Mouse (Mus musculus): Measurements from ENCODE around the gene Slc44a4.
"Not testable (repeated sequence)": the region's sequence is repeated elsewhere in the genome, so short reads cannot be mapped to it uniquely, and the experiment has no call there.

The Slc44a4 gene

GRCm38 (mm10) chr17:34899053-34899889, 15.0 kb upstream of the Slc44a4 start:
- DNase-seq (ENCODE audit: low spot score): no peak

- DNase-seq (ENCODE audit: low spot score): no peak
These were observed 14.4 kb upstream of the Slc44a4 start for GRCm38 (mm10) chr17:34899890-34900243.

GRCm38 (mm10) chr17:34900826-34901225, 13.4 kb upstream of the Slc44a4 start:
- not testable (repeated sequence) for DNase-seq (ENCODE audit: low spot score)

GRCm38 (mm10) chr17:34901948-34902347, 12.3 kb upstream of the Slc44a4 start:
- not testable (repeated sequence) for DNase-seq (ENCODE audit: low spot score)

- no peak for DNase-seq (ENCODE audit: low spot score)
These were observed 11.4 kb upstream of the Slc44a4 start for GRCm38 (mm10) chr17:34902895-34903294.

GRCm38 (mm10) chr17:34910982-34911381, 3.3 kb upstream of the Slc44a4 start:
- DNase-seq (ENCODE audit: low spot score): no peak

GRCm38 (mm10) chr17:34911945-34912351, 2.3 kb upstream of the Slc44a4 start:
- peak; percentile 82 for DNase-seq (ENCODE audit: low spot score)

GRCm38 (mm10) chr17:34915410-34915831, 1.2 kb downstream of the Slc44a4 start:
- DNase-seq (ENCODE audit: low spot score): no peak

- no peak for DNase-seq (ENCODE audit: low spot score)
These were observed 2.0 kb downstream of the Slc44a4 start for GRCm38 (mm10) chr17:34916316-34916715.

- no peak for DNase-seq (ENCODE audit: low spot score)
These were observed 2.9 kb downstream of the Slc44a4 start for GRCm38 (mm10) chr17:34917188-34917587.

GRCm38 (mm10) chr17:34922939-34923338, 8.7 kb downstream of the Slc44a4 start:
- DNase-seq (ENCODE audit: low spot score): no peak

- no peak for DNase-seq (ENCODE audit: low spot score)
These were observed 10.0 kb downstream of the Slc44a4 start for GRCm38 (mm10) chr17:34924258-34924657.

- no peak for DNase-seq (ENCODE audit: low spot score)
These were observed 13.2 kb downstream of the Slc44a4 start for GRCm38 (mm10) chr17:34927306-34928019.

- no peak for DNase-seq (ENCODE audit: low spot score)
These were observed 14.6 kb downstream of the Slc44a4 start for GRCm38 (mm10) chr17:34928841-34929240.

GRCm38 (mm10) chr17:34931061-34931734, 16.9 kb downstream of the Slc44a4 start, which contains the start of gene Neu1:
Neu1 (plus strand) TSS chr17:34931253.
- DNase-seq (ENCODE audit: low spot score): peak; percentile 96

GRCm38 (mm10) chr17:34931735-34932098, 17.5 kb downstream of the Slc44a4 start:
- no peak for DNase-seq (ENCODE audit: low spot score)

GRCm38 (mm10) chr17:34932287-34932686, 18.0 kb downstream of the Slc44a4 start:
- DNase-seq (ENCODE audit: low spot score): no peak

GRCm38 (mm10) chr17:34934031-34934430, 19.8 kb downstream of the Slc44a4 start:
- no peak for DNase-seq (ENCODE audit: low spot score)

- DNase-seq (ENCODE audit: low spot score): no peak
These were observed 20.6 kb downstream of the Slc44a4 start for GRCm38 (mm10) chr17:34934830-34935229.

- no peak for DNase-seq (ENCODE audit: low spot score)
These were observed 23.8 kb downstream of the Slc44a4 start for GRCm38 (mm10) chr17:34937960-34938505.

GRCm38 (mm10) chr17:34941344-34942041, 27.2 kb downstream of the Slc44a4 start:
- no peak for DNase-seq (ENCODE audit: low spot score)
